Mouse (Mus musculus) MEL (cell line): Measurements from ENCODE around the gene Myo10. TPM values are rescaled to one million over a fixed set of nuclear protein-coding genes. Genes with fewer than 3 reads are reported as not detected.

Experiments
- DNase-seq: peaks from one replicate; pipeline ENCODE4 v3.0.0; 2011; ENCODE audit warnings: low read depth, low spot score
- H3K27ac ChIP-seq: 2 replicates; pipeline ENCODE4 v1.5.1; 2012; ENCODE audit warnings: low read depth, mild to moderate bottlenecking, control low read depth, low read length, moderate library complexity; ENCODE audit not compliant: control insufficient read depth
- H3K27me3 ChIP-seq, 2 experiments: fragments of 150-350 bp in 1 of 2; sonication (generic) in 1 of 2; 2 replicates each; pipeline ENCODE4 v1.6.1; 2012; ENCODE audit warnings: low read length in 2 of 2, mild to moderate bottlenecking in 2 of 2, improper control_type of control experiment in 1 of 2, moderate library complexity in 1 of 2; ENCODE audit not compliant: insufficient read depth in 2 of 2, control insufficient read depth in 1 of 2
- H3K36me3 ChIP-seq, 2 experiments: 2 replicates each; pipeline ENCODE4 v1.6.1; 2012 to 2014; ENCODE audit warnings: low read length in 2 of 2, improper control_type of control experiment in 1 of 2, inconsistent platforms in 1 of 2, mild to moderate bottlenecking in 1 of 2; ENCODE audit not compliant: insufficient read depth in 2 of 2, control insufficient read depth in 1 of 2
- H3K4me1 ChIP-seq, 2 experiments: fragments of 150-350 bp in 1 of 2; sonication (generic) in 1 of 2; 2 replicates each; pipeline ENCODE4 v1.6.1; 2012; ENCODE audit warnings: low read length in 2 of 2, improper control_type of control experiment in 1 of 2, mild to moderate bottlenecking in 1 of 2; ENCODE audit not compliant: insufficient read depth in 2 of 2, control insufficient read depth in 1 of 2
- H3K4me3 ChIP-seq, 2 experiments: fragments of 150-350 bp in 1 of 2; sonication (generic) in 1 of 2; 2 replicates each; pipeline ENCODE4 v1.5.1; 2012; ENCODE audit warnings: low read depth in 2 of 2, low read length in 2 of 2, mild to moderate bottlenecking in 2 of 2, moderate library complexity in 2 of 2, control low read depth in 1 of 2, improper control_type of control experiment in 1 of 2; ENCODE audit not compliant: control insufficient read depth in 1 of 2, insufficient read depth in 1 of 2
- H3K79me2 ChIP-seq: 2 replicates; pipeline ENCODE4 v1.6.1; 2012; ENCODE audit warnings: mild to moderate bottlenecking, low read length, moderate library complexity; ENCODE audit not compliant: control insufficient read depth, poor library complexity, insufficient read depth
- H3K9ac ChIP-seq: 2 replicates; pipeline ENCODE4 v1.6.1; 2012; ENCODE audit warnings: low read depth, mild to moderate bottlenecking, control low read depth, low read length, moderate library complexity; ENCODE audit not compliant: control insufficient read depth, poor library complexity, severe bottlenecking
- H3K9me3 ChIP-seq: fragments of 150-350 bp; sonication (generic); replicated peaks from 2 replicates; pipeline ENCODE4 v1.6.1; 2012; ENCODE audit warnings: mild to moderate bottlenecking, low read length, improper control_type of control experiment, moderate library complexity; ENCODE audit not compliant: insufficient read depth
- BHLHE40 ChIP-seq: IDR thresholded peaks from 2 replicates; pipeline ENCODE4 v1.6.1; 2012; ENCODE audit warnings: low read depth, mild to moderate bottlenecking, inconsistent platforms, low read length, improper control_type of control experiment, borderline replicate concordance
- CHD1 ChIP-seq: IDR thresholded peaks from 2 replicates; pipeline ENCODE4 v1.6.1; 2012; ENCODE audit warnings: low read depth, mild to moderate bottlenecking, inconsistent platforms, low read length, improper control_type of control experiment
- CTCF ChIP-seq, 3 experiments: IDR thresholded peaks in 2 of 3; conservative IDR thresholded peaks in 1 of 3; 2 replicates each; pipeline ENCODE4 v1.5.1; 2011 to 2012; ENCODE audit warnings: low read length in 3 of 3, low read depth in 2 of 3, mild to moderate bottlenecking in 2 of 3, improper control_type of control experiment in 1 of 3, inconsistent platforms in 1 of 3, mixed read lengths in 1 of 3, moderate library complexity in 1 of 3; ENCODE audit not compliant: control insufficient read depth in 1 of 3, insufficient read depth in 1 of 3, poor library complexity in 1 of 3, severe bottlenecking in 1 of 3
- E2F4 ChIP-seq: IDR thresholded peaks from 2 replicates; pipeline ENCODE4 v1.6.1; 2011; ENCODE audit warnings: low read depth, low read length, improper control_type of control experiment, borderline replicate concordance
- ELF1 ChIP-seq: IDR thresholded peaks from 2 replicates; pipeline ENCODE4 v1.6.1; 2014; ENCODE audit warnings: low read depth, mild to moderate bottlenecking, inconsistent platforms, low read length, improper control_type of control experiment, moderate library complexity
- EP300 ChIP-seq, 2 experiments: IDR thresholded peaks; 2 replicates each; pipeline ENCODE4 v1.6.1; 2011; ENCODE audit warnings: improper control_type of control experiment in 2 of 2, low read length in 2 of 2, low read depth in 1 of 2, mild to moderate bottlenecking in 1 of 2
- ETS1 ChIP-seq: IDR thresholded peaks from 2 replicates; pipeline ENCODE4 v1.6.1; 2012; ENCODE audit warnings: low read depth, mild to moderate bottlenecking, inconsistent platforms, low read length, improper control_type of control experiment, moderate library complexity
- GABPA ChIP-seq: IDR thresholded peaks from 2 replicates; pipeline ENCODE4 v1.6.1; 2012; ENCODE audit warnings: low read depth, mild to moderate bottlenecking, inconsistent platforms, low read length, improper control_type of control experiment, moderate library complexity
- MAFK ChIP-seq: IDR thresholded peaks from 2 replicates; pipeline ENCODE4 v1.6.1; 2011; ENCODE audit warnings: low read depth, mild to moderate bottlenecking, low read length, improper control_type of control experiment, borderline replicate concordance
- MAX ChIP-seq: IDR thresholded peaks from 2 replicates; pipeline ENCODE4 v1.6.1; 2011; ENCODE audit warnings: low read length, improper control_type of control experiment
- MYB ChIP-seq: IDR thresholded peaks from 2 replicates; pipeline ENCODE4 v1.6.1; 2011; ENCODE audit warnings: mild to moderate bottlenecking, low read depth, low read length, improper control_type of control experiment
- MYC ChIP-seq: IDR thresholded peaks from 2 replicates; pipeline ENCODE4 v1.6.1; 2011; ENCODE audit warnings: low read depth, mild to moderate bottlenecking, low read length, improper control_type of control experiment, moderate library complexity
- NRF1 ChIP-seq: IDR thresholded peaks from 2 replicates; pipeline ENCODE4 v1.6.1; 2014; ENCODE audit warnings: low read depth, mild to moderate bottlenecking, inconsistent platforms, low read length, improper control_type of control experiment, moderate library complexity; ENCODE audit not compliant: poor library complexity, insufficient read depth, severe bottlenecking
- POLR2AphosphoS2 ChIP-seq: IDR thresholded peaks from 2 replicates; pipeline ENCODE4 v1.6.1; 2011; ENCODE audit warnings: low read length, improper control_type of control experiment
- RAD21 ChIP-seq: IDR thresholded peaks from 2 replicates; pipeline ENCODE4 v1.6.1; 2011; ENCODE audit warnings: mild to moderate bottlenecking, low read depth, low read length, improper control_type of control experiment
- RCOR1 ChIP-seq: IDR thresholded peaks from 2 replicates; pipeline ENCODE4 v1.6.1; 2012; ENCODE audit warnings: low read depth, mild to moderate bottlenecking, inconsistent platforms, low read length, improper control_type of control experiment
- TAL1 ChIP-seq: IDR thresholded peaks from 2 replicates; pipeline ENCODE4 v1.6.1; 2012; ENCODE audit warnings: mild to moderate bottlenecking, inconsistent platforms, low read length, moderate library complexity, mixed read lengths
- TBP ChIP-seq: IDR thresholded peaks from 2 replicates; pipeline ENCODE4 v1.8.0; 2011; ENCODE audit warnings: low read depth, low read length, improper control_type of control experiment
- TCF12 ChIP-seq: IDR thresholded peaks from 2 replicates; pipeline ENCODE4 v1.6.1; 2014; ENCODE audit warnings: low read depth, mild to moderate bottlenecking, inconsistent platforms, low read length, improper control_type of control experiment, moderate library complexity
- UBTF ChIP-seq: IDR thresholded peaks from 2 replicates; pipeline ENCODE4 v1.6.1; 2012; ENCODE audit warnings: low read depth, mild to moderate bottlenecking, inconsistent platforms, low read length, improper control_type of control experiment, moderate library complexity, borderline replicate concordance; ENCODE audit not compliant: insufficient read depth
- USF1 ChIP-seq: IDR thresholded peaks from 2 replicates; pipeline ENCODE4 v1.6.1; 2014; ENCODE audit warnings: low read depth, mild to moderate bottlenecking, inconsistent platforms, low read length, improper control_type of control experiment, moderate library complexity
- ZKSCAN1 ChIP-seq: IDR thresholded peaks from 2 replicates; pipeline ENCODE4 v1.6.1; 2012; ENCODE audit warnings: low read depth, mild to moderate bottlenecking, inconsistent platforms, low read length, improper control_type of control experiment, moderate library complexity
- ZMIZ1 ChIP-seq: IDR thresholded peaks from 2 replicates; pipeline ENCODE4 v1.6.1; 2012; ENCODE audit warnings: low read depth, mild to moderate bottlenecking, inconsistent platforms, low read length, improper control_type of control experiment, moderate library complexity
- ZNF384 ChIP-seq: IDR thresholded peaks from 2 replicates; pipeline ENCODE4 v1.6.1; 2012; ENCODE audit warnings: low read depth, mild to moderate bottlenecking, inconsistent platforms, low read length, improper control_type of control experiment
- polyA plus RNA-seq, 2 experiments: library from polyadenylated mRNA; stranded (reverse) in 1 of 2; unstranded in 1 of 2; fragments of >175 nt in 1 of 2; fragments of >200 nt in 1 of 2; gene quantifications; 2 replicates each; pipeline versions ENCODE4 v1.2.1 to v1.2.4; 2012; ENCODE audit warnings: low replicate concordance in 2 of 2, low read depth in 1 of 2; ENCODE audit not compliant: insufficient read length in 2 of 2, insufficient read depth in 1 of 2, missing spikeins in 1 of 2
- total RNA-seq: library from RNA; depleted of rRNA; stranded (reverse); fragments of 300-350 nt; gene quantifications from 2 replicates; pipeline ENCODE4 v1.2.3, GENCODE M21; 2012

Myo10 gene
- total and polyA plus RNA-seq, 3 experiments = 0.01 TPM; not detected in 2

GRCm38 (mm10) chr15:25778937-25779336 lies 156.6 kb downstream of the Myo10 start:
- Histone ChIP-seq H3K27ac (no peak overlapping the region), H3K79me2 (no peaks in the 10 kb centered on the region), H3K9me3 (no peaks in the 10 kb centered on the region), H3K27me3 (no peaks in the 10 kb centered on the region), H3K4me1 (no peaks in the 10 kb centered on the region), H3K4me3 (no peak overlapping the region), H3K36me3 (no peaks in the 10 kb centered on the region), H3K9ac (no peak overlapping the region)
- TF ChIP-seq NRF1 (no peak), MYB (no peak), ZMIZ1 (no peak), MAX (no peak), BHLHE40 (no peak), MAFK (no peak), ZKSCAN1 (no peak), TCF12 (no peak), MYC (no peak), EP300 (IDR thresholded peaks at IDR 0.05; ENCODE audit: low read depth in 1 of 2, low read length in 2 of 2) (no peak), RAD21 (no peak), POLR2AphosphoS2 (no peak), ZNF384 (no peak), TAL1 (no peak), USF1 (no peak), GABPA (no peak), E2F4 (no peak)
- DNase-seq = no peak

- H3K27ac ChIP-seq = no peak overlapping the region
- no peaks in the 10 kb centered on the region for H3K36me3 ChIP-seq
- no peaks in the 10 kb centered on the region for H3K27me3 ChIP-seq
- no peak overlapping the region for H3K4me3 ChIP-seq
- DNase-seq = no peak
- TF ChIP-seq CHD1 = no peak
- TF ChIP-seq ELF1 = no peak
- TF ChIP-seq E2F4 = no peak
- no peak for TF ChIP-seq RCOR1
- TF ChIP-seq ZKSCAN1 = no peak
- no peak for TF ChIP-seq TBP
- no peak for TF ChIP-seq RAD21
- no peak for TF ChIP-seq CTCF (IDR thresholded peaks at IDR 0.05 in 2 of 3, conservative IDR thresholded peaks at IDR 0.05 in 1 of 3; ENCODE audit: control insufficient read depth in 1 of 3, insufficient read depth in 1 of 3, low read depth in 2 of 3, low read length in 3 of 3, poor library complexity in 1 of 3, severe bottlenecking in 1 of 3)
- no peak for TF ChIP-seq ETS1
- TF ChIP-seq POLR2AphosphoS2 = no peak
- no peak for TF ChIP-seq UBTF
- H3K9ac ChIP-seq = no peak overlapping the region
- H3K4me1 ChIP-seq = no peaks in the 10 kb centered on the region
- H3K9me3 ChIP-seq = no peaks in the 10 kb centered on the region
- no peaks in the 10 kb centered on the region for H3K79me2 ChIP-seq
Measured at GRCm38 (mm10) chr15:25779522-25780191, 157.3 kb downstream of the Myo10 start.
